Mouse (Mus musculus) cerebellum, postnatal 25 days (tissue): ENCODE data around the gene Opa3.

Experiments
- DNase-seq, 2 experiments: peaks; one replicate each; pipeline ENCODE4 v3.0.0; 2021; ENCODE audit warnings: mixed read lengths in 2 of 2

Opa3 gene

GRCm38 (mm10) chr7:19252078-19252477 lies 23.9 kb downstream of the Opa3 start:
- DNase-seq, result no peak

- DNase-seq, result no peak
Observed at GRCm38 (mm10) chr7:19253437-19253836, 25.3 kb downstream of the Opa3 start.

GRCm38 (mm10) chr7:19255395-19255794 lies 27.3 kb downstream of the Opa3 start:
- no peak for DNase-seq

GRCm38 (mm10) chr7:19256567-19256966 lies 28.4 kb downstream of the Opa3 start:
- DNase-seq, result no peak

GRCm38 (mm10) chr7:19257390-19258022 lies 29.4 kb downstream of the Opa3 start:
- no peak for DNase-seq

GRCm38 (mm10) chr7:19258336-19258735 lies 30.2 kb downstream of the Opa3 start:
- DNase-seq, result peak; percentile 47 to 62

GRCm38 (mm10) chr7:19265147-19265546 lies 37.0 kb downstream of the Opa3 start:
- peak; percentile 70 to 74 for DNase-seq

GRCm38 (mm10) chr7:19265928-19266822 lies 38.0 kb downstream of the Opa3 start:
- peak; percentile 49 to 69 for DNase-seq

GRCm38 (mm10) chr7:19267051-19267450 lies 38.9 kb downstream of the Opa3 start:
- DNase-seq, result no peak

GRCm38 (mm10) chr7:19268993-19269681 lies 41.0 kb downstream of the Opa3 start:
- DNase-seq, result no peak

- DNase-seq, result peak in 1 of 2 experiments; percentile 54
Observed at GRCm38 (mm10) chr7:19269721-19270441, 41.7 kb downstream of the Opa3 start.

GRCm38 (mm10) chr7:19270509-19271237 lies 42.5 kb downstream of the Opa3 start:
- DNase-seq, result peak in 1 of 2 experiments; percentile 27

GRCm38 (mm10) chr7:19271238-19272172 lies 43.4 kb downstream of the Opa3 start, which contains the start of gene Vasp:
Vasp (minus strand) TSS chr7:19271817.
- DNase-seq, result peak; percentile 87 to 91

- DNase-seq, result peak; percentile 73 to 85
Observed at GRCm38 (mm10) chr7:19272173-19272764, 44.1 kb downstream of the Opa3 start.

- no peak for DNase-seq
Observed at GRCm38 (mm10) chr7:19276253-19276652, 48.1 kb downstream of the Opa3 start.

GRCm38 (mm10) chr7:19279052-19279451 lies 50.9 kb downstream of the Opa3 start:
- DNase-seq, result no peak

GRCm38 (mm10) chr7:19279581-19280114 lies 51.5 kb downstream of the Opa3 start, which contains the start of gene Ppm1n:
Ppm1n (minus strand) TSS chr7:19280064.
- peak; percentile 40 to 63 for DNase-seq

GRCm38 (mm10) chr7:19281680-19282304 lies 53.7 kb downstream of the Opa3 start:
- peak; percentile 34 to 68 for DNase-seq

- DNase-seq, result peak; percentile 91 to 96
Observed at GRCm38 (mm10) chr7:19282385-19282784, 54.3 kb downstream of the Opa3 start, which contains the start of gene Rtn2. Rtn2 (plus strand) TSS chr7:19282624.
